Mouse (Mus musculus): ENCODE data around the gene Pla2g16.

Gene Pla2g16

DNA sequence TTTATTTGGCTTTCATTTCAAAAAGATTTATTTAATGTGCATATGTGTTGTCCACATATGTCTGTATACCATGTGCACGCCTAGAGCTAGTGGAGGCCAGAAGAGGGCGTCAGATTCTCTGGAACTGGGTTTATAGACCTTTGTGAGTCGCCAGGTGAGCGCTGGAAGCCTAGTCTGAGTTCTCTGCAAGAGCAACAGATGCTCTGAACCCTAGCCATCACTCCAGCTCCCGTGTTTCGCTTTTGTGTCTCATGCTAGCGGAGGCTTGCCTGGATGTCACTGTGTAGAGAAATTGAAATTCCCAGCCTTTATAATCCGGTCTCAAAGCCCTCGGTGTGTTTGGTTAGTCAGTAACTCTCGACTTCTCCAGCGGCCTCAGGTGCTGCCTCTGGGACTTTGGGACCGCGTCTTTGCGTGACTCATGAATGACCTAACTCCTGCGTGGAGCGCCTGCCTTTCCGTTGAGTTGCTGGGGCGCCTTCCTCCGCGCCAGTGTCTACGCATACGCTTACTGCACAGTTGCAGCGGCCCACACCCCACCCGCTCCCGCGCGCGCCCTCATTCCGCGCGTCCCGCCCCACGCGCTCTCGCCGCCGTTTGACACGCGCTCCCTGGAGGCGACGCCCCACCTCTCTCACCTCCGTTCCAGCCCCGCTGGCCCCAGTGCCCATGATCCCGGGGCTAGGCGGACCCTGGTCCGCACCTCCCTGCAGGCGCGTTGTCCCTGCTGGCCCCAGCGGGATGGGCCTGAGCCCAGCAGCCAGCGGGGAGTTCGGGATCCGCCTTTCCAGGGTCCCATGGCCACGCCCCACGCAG is 54.9 kb downstream of the Pla2g16 start, which contains the start of gene Hrasls5:
Hrasls5 (plus strand) TSS at position 600 of the 816 bp plus-strand sequence.
- DNase-seq (ENCODE audit: low spot score in 2 of 2), result no peak

- no peak for DNase-seq (ENCODE audit: low spot score in 2 of 2)
Measured at GRCm38 (mm10) chr19:7613151-7613550, 55.9 kb downstream of the Pla2g16 start.

GRCm38 (mm10) chr19:7616231-7616930 is 59.1 kb downstream of the Pla2g16 start:
- no peak for DNase-seq (ENCODE audit: low spot score in 2 of 2)

GRCm38 (mm10) chr19:7617085-7617484 is 59.8 kb downstream of the Pla2g16 start:
- DNase-seq (ENCODE audit: low spot score in 2 of 2), result no peak

GRCm38 (mm10) chr19:7617696-7618095 is 60.4 kb downstream of the Pla2g16 start:
- DNase-seq (ENCODE audit: low spot score in 2 of 2), result peak in 1 of 2 experiments; percentile 39

GRCm38 (mm10) chr19:7633021-7633420 is 75.8 kb downstream of the Pla2g16 start:
- no peak for DNase-seq (ENCODE audit: low spot score in 2 of 2)

DNA sequence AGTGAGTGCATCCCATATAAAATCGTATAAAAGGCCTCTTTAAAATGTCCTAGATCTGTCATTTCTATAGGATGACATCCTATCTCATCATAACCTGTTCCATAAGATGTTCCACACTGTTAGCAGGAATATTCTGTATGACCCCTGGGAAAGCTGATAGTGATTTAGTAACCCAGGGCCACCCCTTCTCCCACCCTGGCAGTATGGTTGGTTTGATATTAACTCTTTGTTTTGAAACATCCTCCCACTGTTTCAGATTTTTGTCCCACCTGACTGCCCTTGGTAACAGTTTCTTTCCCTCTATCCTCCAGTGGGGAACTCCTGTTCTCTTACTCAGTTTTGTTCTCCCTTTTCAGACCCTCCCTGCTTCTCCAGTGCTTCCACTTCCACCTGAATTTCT is 76.5 kb downstream of the Pla2g16 start:
- no peak for DNase-seq (ENCODE audit: low spot score in 2 of 2)
